Mouse (Mus musculus): ENCODE data around the gene Nek10.
"Not testable (repeated sequence)": the region's sequence is repeated elsewhere in the genome, so short reads cannot be mapped to it uniquely, and the experiment has no call there.

Gene Nek10

GRCm38 (mm10) chr14:14803115-14803514 is at the start of gene Nek10:
TSS of gene Nek10 (plus strand) at chr14:14803415.
- DNase-seq (ENCODE audit: extremely low spot score, low spot score) = not testable (repeated sequence)

GRCm38 (mm10) chr14:14781169-14781568 is 22.0 kb upstream of the Nek10 start:
- DNase-seq (ENCODE audit: extremely low spot score, low spot score) = no peak

GRCm38 (mm10) chr14:14784223-14784622 is 19.0 kb upstream of the Nek10 start:
- no peak for DNase-seq (ENCODE audit: extremely low spot score, low spot score)

GRCm38 (mm10) chr14:14786979-14787378 is 16.2 kb upstream of the Nek10 start:
- no peak for DNase-seq (ENCODE audit: extremely low spot score, low spot score)

- no peak for DNase-seq (ENCODE audit: extremely low spot score, low spot score)
Observed at GRCm38 (mm10) chr14:14789840-14790470, 13.3 kb upstream of the Nek10 start.

- no peak for DNase-seq (ENCODE audit: extremely low spot score, low spot score)
Observed at GRCm38 (mm10) chr14:14799861-14800260, 3.4 kb upstream of the Nek10 start.

GRCm38 (mm10) chr14:14800332-14800731 is 2.9 kb upstream of the Nek10 start:
- no peak for DNase-seq (ENCODE audit: extremely low spot score, low spot score)

- DNase-seq (ENCODE audit: extremely low spot score, low spot score) = no peak
Observed at GRCm38 (mm10) chr14:14800810-14801209, 2.4 kb upstream of the Nek10 start.

GRCm38 (mm10) chr14:14803921-14804517 is 804 bp downstream of the Nek10 start:
- DNase-seq (ENCODE audit: extremely low spot score, low spot score) = peak; percentile 19

GRCm38 (mm10) chr14:14804518-14805212 is 1.4 kb downstream of the Nek10 start:
- DNase-seq (ENCODE audit: extremely low spot score, low spot score) = no peak

GRCm38 (mm10) chr14:14832520-14833240 is 29.5 kb downstream of the Nek10 start:
- DNase-seq (ENCODE audit: extremely low spot score, low spot score) = no peak

GRCm38 (mm10) chr14:14833498-14833897 is 30.3 kb downstream of the Nek10 start:
- no peak for DNase-seq (ENCODE audit: extremely low spot score, low spot score)

- DNase-seq (ENCODE audit: extremely low spot score, low spot score) = no peak
Observed at GRCm38 (mm10) chr14:14834266-14834665, 31.1 kb downstream of the Nek10 start.

- no peak for DNase-seq (ENCODE audit: extremely low spot score, low spot score)
Observed at GRCm38 (mm10) chr14:14837627-14838026, 34.4 kb downstream of the Nek10 start.

- no peak for DNase-seq (ENCODE audit: extremely low spot score, low spot score)
Observed at GRCm38 (mm10) chr14:14838109-14838508, 34.9 kb downstream of the Nek10 start.

- DNase-seq (ENCODE audit: extremely low spot score, low spot score) = no peak
Observed at GRCm38 (mm10) chr14:14842734-14843530, 39.7 kb downstream of the Nek10 start.

GRCm38 (mm10) chr14:14852838-14853237 is 49.6 kb downstream of the Nek10 start:
- no peak for DNase-seq (ENCODE audit: extremely low spot score, low spot score)

- no peak for DNase-seq (ENCODE audit: extremely low spot score, low spot score)
Observed at GRCm38 (mm10) chr14:14860331-14860730, 57.1 kb downstream of the Nek10 start.

GRCm38 (mm10) chr14:14863690-14864356 is 60.6 kb downstream of the Nek10 start:
- DNase-seq (ENCODE audit: extremely low spot score, low spot score) = peak; percentile 83

- DNase-seq (ENCODE audit: extremely low spot score, low spot score) = no peak
Observed at GRCm38 (mm10) chr14:14869239-14869638, 66.0 kb downstream of the Nek10 start.

- DNase-seq (ENCODE audit: extremely low spot score, low spot score) = no peak
Observed at GRCm38 (mm10) chr14:14870059-14870458, 66.8 kb downstream of the Nek10 start.

Measured in neural tube, embryonic 10.5 days (tissue).